Mouse (Mus musculus): Measurements from ENCODE around the gene Afap1. TPM values are rescaled to one million over a fixed set of nuclear protein-coding genes. Genes with fewer than 3 reads are reported as not detected.

Gene Afap1
- polyA plus RNA-seq, 1 experiment from 2014 or later: 18.8 TPM

- no peak for DNase-seq (ENCODE audit: low spot score)
- Histone ChIP-seq H3K4me1 (replicated peaks; ENCODE audit: control insufficient read depth, insufficient read depth, low read length) (peaks cover 7% of the 10 kb centered on the region), H3K9me3 (ENCODE audit: control insufficient read depth, low read length) (no peaks in the 10 kb centered on the region), H3K36me3 (ENCODE audit: control insufficient read depth, insufficient read depth, low read length) (peaks cover 45% of the 10 kb centered on the region), H3K4me3 (ENCODE audit: low read depth, low read length) (no peak overlapping the region), H3K27me3 (replicated peaks; ENCODE audit: control insufficient read depth, insufficient read depth, low read length) (no peaks in the 10 kb centered on the region), H3K9ac (ENCODE audit: low read length) (no peak overlapping the region), H3K4me2 (ENCODE audit: low read length) (no peak overlapping the region), H3K27ac (ENCODE audit: low read depth) (no peak overlapping the region)
- no peak for ATAC-seq (replicated peaks; ENCODE audit: low FRiP score, low TSS enrichment, low read depth)
- 85% methylated on average over 2 of the region's 2 CpGs for WGBS
Measured at GRCm38 (mm10) chr5:35946841-35947240, 53.7 kb downstream of the Afap1 start.

- Histone ChIP-seq H3K4me1 (replicated peaks; ENCODE audit: control insufficient read depth, insufficient read depth, low read length) (peaks cover 7% of the 10 kb centered on the region), H3K36me3 (ENCODE audit: control insufficient read depth, insufficient read depth, low read length) (peaks cover 51% of the 10 kb centered on the region), H3K9me3 (ENCODE audit: control insufficient read depth, low read length) (no peaks in the 10 kb centered on the region), H3K27me3 (replicated peaks; ENCODE audit: control insufficient read depth, insufficient read depth, low read length) (no peaks in the 10 kb centered on the region), H3K4me2 (ENCODE audit: low read length) (no peak overlapping the region), H3K27ac (ENCODE audit: low read depth) (no peak overlapping the region; the same call in 1 of the 2 replicates), H3K4me3 (ENCODE audit: low read depth, low read length) (no peak overlapping the region), H3K9ac (ENCODE audit: low read length) (no peak overlapping the region)
- ATAC-seq (replicated peaks; ENCODE audit: low FRiP score, low TSS enrichment, low read depth) (no peak), DNase-seq (ENCODE audit: low spot score) (no peak)
- WGBS: 76% methylated on average over 4 of the region's 4 CpGs
Measured at GRCm38 (mm10) chr5:35947427-35947826, 54.3 kb downstream of the Afap1 start.

GRCm38 (mm10) chr5:35948225-35948975, 55.3 kb downstream of the Afap1 start:
- Histone ChIP-seq H3K9me3 (ENCODE audit: control insufficient read depth, low read length) (no peaks in the 10 kb centered on the region), H3K4me2 (ENCODE audit: low read length) (no peak overlapping the region), H3K9ac (ENCODE audit: low read length) (no peak overlapping the region), H3K27me3 (replicated peaks; ENCODE audit: control insufficient read depth, insufficient read depth, low read length) (no peaks in the 10 kb centered on the region), H3K27ac (ENCODE audit: low read depth) (no peak overlapping the region), H3K36me3 (ENCODE audit: control insufficient read depth, insufficient read depth, low read length) (peaks cover 60% of the 10 kb centered on the region), H3K4me3 (ENCODE audit: low read depth, low read length) (no peak overlapping the region), H3K4me1 (replicated peaks; ENCODE audit: control insufficient read depth, insufficient read depth, low read length) (0 out of 2 replicates have a peak, but pooled peaks cover 3% of the 10 kb centered on the region)
- no peak for DNase-seq (ENCODE audit: low spot score)
- WGBS: 61% methylated on average over 15 of the region's 15 CpGs
- ATAC-seq (replicated peaks; ENCODE audit: low FRiP score, low TSS enrichment, low read depth): no peak

- no peak overlapping the region for H3K4me2 ChIP-seq (ENCODE audit: low read length)
- H3K9ac ChIP-seq (ENCODE audit: low read length): no peak overlapping the region
- H3K36me3 ChIP-seq (ENCODE audit: control insufficient read depth, insufficient read depth, low read length): peaks cover 67% of the 10 kb centered on the region
- 78% methylated on average over 5 of the region's 5 CpGs for WGBS
- H3K27ac ChIP-seq (ENCODE audit: low read depth): no peak overlapping the region
- no peak for ATAC-seq (replicated peaks; ENCODE audit: low FRiP score, low TSS enrichment, low read depth)
- H3K27me3 ChIP-seq (replicated peaks; ENCODE audit: control insufficient read depth, insufficient read depth, low read length): no peaks in the 10 kb centered on the region
- H3K4me3 ChIP-seq (ENCODE audit: low read depth, low read length): no peak overlapping the region
- H3K4me1 ChIP-seq (replicated peaks; ENCODE audit: control insufficient read depth, insufficient read depth, low read length): no peaks in the 10 kb centered on the region; the same call in 1 of the 2 replicates
- no peak for DNase-seq (ENCODE audit: low spot score)
- no peaks in the 10 kb centered on the region for H3K9me3 ChIP-seq (ENCODE audit: control insufficient read depth, low read length)
Measured at GRCm38 (mm10) chr5:35949061-35949460, 55.9 kb downstream of the Afap1 start.

- DNase-seq (ENCODE audit: low spot score) (no peak), ATAC-seq (replicated peaks; ENCODE audit: low FRiP score, low TSS enrichment, low read depth) (no peak)
- H3K4me2 ChIP-seq (ENCODE audit: low read length): no peak overlapping the region
- H3K27me3 ChIP-seq (replicated peaks; ENCODE audit: control insufficient read depth, insufficient read depth, low read length): no peaks in the 10 kb centered on the region
- no peak overlapping the region for H3K27ac ChIP-seq (ENCODE audit: low read depth)
- no peaks in the 10 kb centered on the region for H3K9me3 ChIP-seq (ENCODE audit: control insufficient read depth, low read length)
- peaks cover 74% of the 10 kb centered on the region for H3K36me3 ChIP-seq (ENCODE audit: control insufficient read depth, insufficient read depth, low read length)
- no peaks in the 10 kb centered on the region; the same call in 1 of the 2 replicates for H3K4me1 ChIP-seq (replicated peaks; ENCODE audit: control insufficient read depth, insufficient read depth, low read length)
- H3K9ac ChIP-seq (ENCODE audit: low read length): no peak overlapping the region
- WGBS: 82% methylated on average over 7 of the region's 7 CpGs
- no peak overlapping the region for H3K4me3 ChIP-seq (ENCODE audit: low read depth, low read length)
Measured at GRCm38 (mm10) chr5:35950504-35950903, 57.4 kb downstream of the Afap1 start.

GRCm38 (mm10) chr5:35954055-35954718, 61.1 kb downstream of the Afap1 start:
- 70% methylated on average over 12 of the region's 12 CpGs for WGBS
- no peak overlapping the region for H3K27ac ChIP-seq (ENCODE audit: low read depth)
- H3K27me3 ChIP-seq (replicated peaks; ENCODE audit: control insufficient read depth, insufficient read depth, low read length): no peaks in the 10 kb centered on the region
- DNase-seq (ENCODE audit: low spot score) (no peak), ATAC-seq (replicated peaks; ENCODE audit: low FRiP score, low TSS enrichment, low read depth) (no peak)
- no peaks in the 10 kb centered on the region for H3K9me3 ChIP-seq (ENCODE audit: control insufficient read depth, low read length)
- no peak overlapping the region for H3K4me2 ChIP-seq (ENCODE audit: low read length)
- H3K36me3 ChIP-seq (ENCODE audit: control insufficient read depth, insufficient read depth, low read length): peaks cover 87% of the 10 kb centered on the region
- H3K9ac ChIP-seq (ENCODE audit: low read length): no peak overlapping the region
- no peak overlapping the region for H3K4me3 ChIP-seq (ENCODE audit: low read depth, low read length)
- no peaks in the 10 kb centered on the region; the same call in 1 of the 2 replicates for H3K4me1 ChIP-seq (replicated peaks; ENCODE audit: control insufficient read depth, insufficient read depth, low read length)

- H3K4me2 ChIP-seq (ENCODE audit: low read length): no peak overlapping the region
- WGBS: 83% methylated on average over 1 of the region's 1 CpGs
- peaks cover 82% of the 10 kb centered on the region for H3K36me3 ChIP-seq (ENCODE audit: control insufficient read depth, insufficient read depth, low read length)
- ATAC-seq (replicated peaks; ENCODE audit: low FRiP score, low TSS enrichment, low read depth) (no peak), DNase-seq (ENCODE audit: low spot score) (no peak)
- H3K4me1 ChIP-seq (replicated peaks; ENCODE audit: control insufficient read depth, insufficient read depth, low read length): no peaks in the 10 kb centered on the region; the same call in 1 of the 2 replicates
- no peak overlapping the region for H3K4me3 ChIP-seq (ENCODE audit: low read depth, low read length)
- no peaks in the 10 kb centered on the region for H3K9me3 ChIP-seq (ENCODE audit: control insufficient read depth, low read length)
- no peak overlapping the region for H3K9ac ChIP-seq (ENCODE audit: low read length)
- H3K27me3 ChIP-seq (replicated peaks; ENCODE audit: control insufficient read depth, insufficient read depth, low read length): no peaks in the 10 kb centered on the region
- no peak overlapping the region for H3K27ac ChIP-seq (ENCODE audit: low read depth)
Measured at GRCm38 (mm10) chr5:35956268-35956667, 63.1 kb downstream of the Afap1 start.

- H3K36me3 ChIP-seq (ENCODE audit: control insufficient read depth, insufficient read depth, low read length): peaks cover 82% of the 10 kb centered on the region
- no peak overlapping the region for H3K4me2 ChIP-seq (ENCODE audit: low read length)
- WGBS: 76% methylated on average over 2 of the region's 2 CpGs
Measured at GRCm38 (mm10) chr5:35958681-35959080, 65.6 kb downstream of the Afap1 start.

More at GRCm38 (mm10) chr5:35958681-35959080, 65.6 kb downstream of the Afap1 start:
- ATAC-seq (replicated peaks; ENCODE audit: low FRiP score, low TSS enrichment, low read depth) (no peak), DNase-seq (ENCODE audit: low spot score) (no peak)
- no peak overlapping the region for H3K9ac ChIP-seq (ENCODE audit: low read length)
- H3K4me3 ChIP-seq (ENCODE audit: low read depth, low read length): no peak overlapping the region
- H3K27me3 ChIP-seq (replicated peaks; ENCODE audit: control insufficient read depth, insufficient read depth, low read length): no peaks in the 10 kb centered on the region
- no peaks in the 10 kb centered on the region for H3K9me3 ChIP-seq (ENCODE audit: control insufficient read depth, low read length)
- no peaks in the 10 kb centered on the region; the same call in 1 of the 2 replicates for H3K4me1 ChIP-seq (replicated peaks; ENCODE audit: control insufficient read depth, insufficient read depth, low read length)
- no peak overlapping the region for H3K27ac ChIP-seq (ENCODE audit: low read depth)

Measured in intestine, embryonic 14.5 days (tissue).